Mouse (Mus musculus) embryonic facial prominence, embryonic 15.5 days (tissue): ENCODE measurements at regions not wholly inside any gene's neighbourhood (a gene's known extent, or its start where the extent isn't known, plus 50 kb on each side); places are given as distances from the start of the nearest gene placed in this dataset.

Experiments
- ATAC-seq: fragments of 200-750 bp; cut with Nextera tagmentation; 2 replicates; pipeline ENCODE4 v1.8.0; 2017; ENCODE audit warnings: low read depth, moderate TSS enrichment; ENCODE audit not compliant: insufficient number of reproducible peaks, low FRiP score, low TSS enrichment
- H3K27ac ChIP-seq: fragments of 300-500 bp; sonication (generic); replicated peaks from 2 replicates; pipeline ENCODE4 v1.5.1; 2015; ENCODE audit warnings: mild to moderate bottlenecking, inconsistent platforms
- H3K27me3 ChIP-seq: fragments of 300-500 bp; sonication (generic); 2 replicates; pipeline ENCODE4 v1.6.1; 2015; ENCODE audit warnings: inconsistent platforms
- H3K36me3 ChIP-seq: fragments of 300-500 bp; sonication (generic); 2 replicates; pipeline ENCODE4 v1.6.1; 2015; ENCODE audit warnings: mild to moderate bottlenecking, inconsistent platforms
- H3K4me1 ChIP-seq: fragments of 300-500 bp; sonication (generic); 2 replicates; pipeline ENCODE4 v1.6.1; 2015; ENCODE audit warnings: inconsistent platforms
- H3K4me2 ChIP-seq: fragments of 300-500 bp; sonication (generic); replicated peaks from 2 replicates; pipeline ENCODE4 v1.6.1; 2015; ENCODE audit warnings: mild to moderate bottlenecking, inconsistent platforms
- H3K4me3 ChIP-seq: fragments of 300-500 bp; sonication (generic); replicated peaks from 2 replicates; pipeline ENCODE4 v1.5.1; 2015; ENCODE audit warnings: mild to moderate bottlenecking, inconsistent platforms
- H3K9ac ChIP-seq: fragments of 300-500 bp; sonication (generic); 2 replicates; pipeline ENCODE4 v1.6.1; 2015; ENCODE audit warnings: inconsistent platforms
- H3K9me3 ChIP-seq: fragments of 300-500 bp; sonication (generic); replicated peaks from 2 replicates; pipeline ENCODE4 v1.6.1; 2016; ENCODE audit warnings: inconsistent platforms
- WGBS: fragments of 180-500 bp; shearing (Covaris S2); methylation state at CpG from one replicate; pipeline ENCODE4 v1.1.7; 2015; 5-methylcytosine and 5-hydroxymethylcytosine counted together

GRCm38 (mm10) chr14:24982489-24982888, 476.5 kb upstream of the Zmiz1 start:
- ATAC-seq = no peak
- no peak overlapping the region for H3K4me2 ChIP-seq
- no peak overlapping the region for H3K27ac ChIP-seq
- no peaks in the 10 kb centered on the region for H3K9me3 ChIP-seq
- no peaks in the 10 kb centered on the region for H3K4me1 ChIP-seq
- 81% methylated on average over 8 of the region's 8 CpGs for WGBS
- no peak overlapping the region for H3K9ac ChIP-seq
- no peaks in the 10 kb centered on the region for H3K27me3 ChIP-seq
- H3K4me3 ChIP-seq = no peak overlapping the region
- no peaks in the 10 kb centered on the region for H3K36me3 ChIP-seq

GRCm38 (mm10) chr14:24983279-24983678, 475.7 kb upstream of the Zmiz1 start:
- ATAC-seq = no peak
- Histone ChIP-seq H3K36me3 (no peaks in the 10 kb centered on the region), H3K9me3 (no peaks in the 10 kb centered on the region), H3K4me1 (no peaks in the 10 kb centered on the region), H3K4me3 (no peak overlapping the region), H3K27me3 (no peaks in the 10 kb centered on the region), H3K9ac (no peak overlapping the region), H3K4me2 (no peak overlapping the region), H3K27ac (no peak overlapping the region)

- Histone ChIP-seq H3K27me3 (no peaks in the 10 kb centered on the region), H3K4me3 (no peak overlapping the region), H3K27ac (no peak overlapping the region), H3K9me3 (no peaks in the 10 kb centered on the region), H3K9ac (no peak overlapping the region), H3K36me3 (no peaks in the 10 kb centered on the region), H3K4me2 (no peak overlapping the region), H3K4me1 (no peaks in the 10 kb centered on the region)
- 34% methylated on average over 6 of the region's 6 CpGs for WGBS
- no peak for ATAC-seq
Observed at GRCm38 (mm10) chr14:24985806-24986359, 473.1 kb upstream of the Zmiz1 start.

GRCm38 (mm10) chr14:24986404-24986803, 472.6 kb upstream of the Zmiz1 start:
- Histone ChIP-seq H3K4me3 (no peak overlapping the region), H3K9me3 (no peaks in the 10 kb centered on the region), H3K36me3 (no peaks in the 10 kb centered on the region), H3K27me3 (no peaks in the 10 kb centered on the region), H3K9ac (no peak overlapping the region), H3K4me1 (no peaks in the 10 kb centered on the region), H3K27ac (no peak overlapping the region), H3K4me2 (no peak overlapping the region)
- WGBS = 64% methylated on average over 4 of the region's 4 CpGs
- no peak for ATAC-seq

- H3K36me3 ChIP-seq = no peaks in the 10 kb centered on the region
- peaks cover 47% of the 10 kb centered on the region for H3K4me1 ChIP-seq
- WGBS = 36% methylated on average over 21 of the region's 21 CpGs
- H3K4me2 ChIP-seq = peak overlapping the region; percentile 17; the same call in 1 of the 2 replicates
- H3K9me3 ChIP-seq = no peaks in the 10 kb centered on the region; the same call in 1 of the 2 replicates
- 0 out of 2 replicates have a peak, but pooled peaks have one; percentile 16 for ATAC-seq
- no peak overlapping the region for H3K9ac ChIP-seq
- H3K4me3 ChIP-seq = no peak overlapping the region
- peak overlapping the region; percentile 55; the same call in 1 of the 2 replicates for H3K27ac ChIP-seq
- no peaks in the 10 kb centered on the region for H3K27me3 ChIP-seq
Observed at GRCm38 (mm10) chr14:24993751-24994658, 465.0 kb upstream of the Zmiz1 start.

- H3K27ac ChIP-seq = no peak overlapping the region; the same call in 1 of the 2 replicates
- no peaks in the 10 kb centered on the region for H3K27me3 ChIP-seq
- H3K4me2 ChIP-seq = no peak overlapping the region
- no peak overlapping the region for H3K4me3 ChIP-seq
- H3K9me3 ChIP-seq = no peaks in the 10 kb centered on the region; the same call in 1 of the 2 replicates
- no peaks in the 10 kb centered on the region for H3K36me3 ChIP-seq
- H3K4me1 ChIP-seq = peaks cover 52% of the 10 kb centered on the region
- ATAC-seq = 0 out of 2 replicates have a peak, but pooled peaks have one; percentile 60
- WGBS = 45% methylated on average over 7 of the region's 7 CpGs
- no peak overlapping the region for H3K9ac ChIP-seq
Observed at GRCm38 (mm10) chr14:24995226-24995625, 463.8 kb upstream of the Zmiz1 start.

GRCm38 (mm10) chr14:24997786-24998509, 461.0 kb upstream of the Zmiz1 start:
- Histone ChIP-seq H3K27ac (peak overlapping the region; percentile 65; the same call in 1 of the 2 replicates), H3K9ac (no peak overlapping the region), H3K4me3 (no peak overlapping the region), H3K4me1 (peaks cover 52% of the 10 kb centered on the region), H3K36me3 (no peaks in the 10 kb centered on the region), H3K9me3 (no peaks in the 10 kb centered on the region), H3K4me2 (no peak overlapping the region), H3K27me3 (no peaks in the 10 kb centered on the region)
- ATAC-seq = no peak; the same call in 1 of the 2 replicates
- WGBS = 37% methylated on average over 14 of the region's 14 CpGs

- H3K27me3 ChIP-seq = no peaks in the 10 kb centered on the region
- no peak overlapping the region for H3K4me2 ChIP-seq
Observed at GRCm38 (mm10) chr14:24999008-24999572, 459.9 kb upstream of the Zmiz1 start.

GRCm38 (mm10) chr14:25005241-25005946, 453.6 kb upstream of the Zmiz1 start:
- Histone ChIP-seq H3K27ac (no peak overlapping the region), H3K27me3 (no peaks in the 10 kb centered on the region), H3K4me3 (no peak overlapping the region), H3K9ac (no peak overlapping the region), H3K4me2 (no peak overlapping the region), H3K4me1 (peaks cover 4% of the 10 kb centered on the region; the same call in 1 of the 2 replicates), H3K36me3 (no peaks in the 10 kb centered on the region), H3K9me3 (no peaks in the 10 kb centered on the region)
- no peak for ATAC-seq
- 71% methylated on average over 11 of the region's 11 CpGs for WGBS

More at GRCm38 (mm10) chr14:24999008-24999572, 459.9 kb upstream of the Zmiz1 start:
- H3K9ac ChIP-seq = no peak overlapping the region
- ATAC-seq = no peak
- no peaks in the 10 kb centered on the region for H3K9me3 ChIP-seq
- no peak overlapping the region for H3K27ac ChIP-seq
- H3K4me1 ChIP-seq = peaks cover 43% of the 10 kb centered on the region
- H3K4me3 ChIP-seq = no peak overlapping the region
- no peaks in the 10 kb centered on the region for H3K36me3 ChIP-seq
- WGBS = 56% methylated on average over 3 of the region's 3 CpGs

- Histone ChIP-seq H3K27ac (no peak overlapping the region), H3K4me2 (no peak overlapping the region), H3K27me3 (no peaks in the 10 kb centered on the region), H3K36me3 (no peaks in the 10 kb centered on the region), H3K9ac (no peak overlapping the region), H3K9me3 (no peaks in the 10 kb centered on the region), H3K4me3 (no peak overlapping the region), H3K4me1 (peaks cover 18% of the 10 kb centered on the region)
- no peak for ATAC-seq
- 46% methylated on average over 3 of the region's 3 CpGs for WGBS
Observed at GRCm38 (mm10) chr14:25011926-25012325, 447.1 kb upstream of the Zmiz1 start.
